Mouse (Mus musculus): ENCODE data around the gene Rap1b. TPM values are rescaled to one million over a fixed set of nuclear protein-coding genes. Genes with fewer than 3 reads are reported as not detected.

Rap1b gene
- polyA plus RNA-seq, 1 experiment from 2014 or later = 169 TPM

DNA sequence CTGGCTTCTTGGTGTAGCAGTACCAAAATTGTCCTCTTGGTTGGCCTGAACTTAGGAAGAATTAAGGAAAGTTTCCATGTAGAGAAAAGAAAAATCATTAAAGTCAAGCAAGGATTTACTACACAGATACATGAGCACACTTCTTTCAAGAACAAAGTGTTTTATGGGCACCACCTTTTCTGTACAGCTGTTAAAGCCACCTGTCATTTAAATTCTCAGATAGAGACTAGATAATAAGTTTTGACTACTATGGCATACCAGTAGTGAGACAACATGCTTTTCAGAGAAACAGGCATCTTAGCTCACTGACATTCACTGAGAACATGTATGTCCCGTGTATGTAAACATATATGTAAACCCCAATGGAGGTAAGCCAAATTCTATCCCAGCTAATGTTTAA lies 55.8 kb downstream of the Rap1b start:
- Histone ChIP-seq H3K9me3 (ENCODE audit: control insufficient read depth, low read length) (no peaks in the 10 kb centered on the region), H3K4me2 (ENCODE audit: low read length) (no peak overlapping the region), H3K27ac (ENCODE audit: low read depth, low read length) (no peak overlapping the region), H3K4me3 (ENCODE audit: low read length) (no peak overlapping the region), H3K27me3 (replicated peaks; ENCODE audit: control insufficient read depth, insufficient read depth, low read length) (no peaks in the 10 kb centered on the region), H3K4me1 (ENCODE audit: control insufficient read depth, insufficient read depth, low read depth, low read length) (peaks cover 14% of the 10 kb centered on the region), H3K9ac (ENCODE audit: low read depth, low read length) (no peak overlapping the region), H3K36me3 (ENCODE audit: control insufficient read depth, insufficient read depth, low read length) (peaks cover 12% of the 10 kb centered on the region)
- 97% methylated on average over 1 of the region's 1 CpGs for WGBS
- ATAC-seq = no peak

DNA sequence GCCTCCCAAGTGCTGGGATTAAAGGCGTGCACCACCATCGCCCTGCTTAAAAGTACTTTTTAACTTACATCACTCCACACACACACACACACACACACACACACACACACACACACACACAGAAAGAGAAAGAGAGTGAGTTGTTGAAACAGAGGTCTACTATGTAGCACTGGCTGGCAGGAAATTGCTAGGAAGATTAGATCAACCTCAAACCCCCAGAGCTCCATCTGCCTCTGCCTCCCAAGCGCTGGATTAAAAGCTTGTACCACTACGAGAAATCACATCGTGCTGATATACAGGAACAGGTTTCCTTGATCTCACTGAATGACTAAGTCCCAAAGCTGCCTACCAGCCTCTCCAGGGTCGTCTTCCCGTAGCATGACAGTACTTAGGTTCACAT lies 61.2 kb downstream of the Rap1b start:
- 95% methylated on average over 7 of the region's 7 CpGs for WGBS
- H3K36me3 ChIP-seq (ENCODE audit: control insufficient read depth, insufficient read depth, low read length) = peaks cover 24% of the 10 kb centered on the region
- ATAC-seq = no peak

DNA sequence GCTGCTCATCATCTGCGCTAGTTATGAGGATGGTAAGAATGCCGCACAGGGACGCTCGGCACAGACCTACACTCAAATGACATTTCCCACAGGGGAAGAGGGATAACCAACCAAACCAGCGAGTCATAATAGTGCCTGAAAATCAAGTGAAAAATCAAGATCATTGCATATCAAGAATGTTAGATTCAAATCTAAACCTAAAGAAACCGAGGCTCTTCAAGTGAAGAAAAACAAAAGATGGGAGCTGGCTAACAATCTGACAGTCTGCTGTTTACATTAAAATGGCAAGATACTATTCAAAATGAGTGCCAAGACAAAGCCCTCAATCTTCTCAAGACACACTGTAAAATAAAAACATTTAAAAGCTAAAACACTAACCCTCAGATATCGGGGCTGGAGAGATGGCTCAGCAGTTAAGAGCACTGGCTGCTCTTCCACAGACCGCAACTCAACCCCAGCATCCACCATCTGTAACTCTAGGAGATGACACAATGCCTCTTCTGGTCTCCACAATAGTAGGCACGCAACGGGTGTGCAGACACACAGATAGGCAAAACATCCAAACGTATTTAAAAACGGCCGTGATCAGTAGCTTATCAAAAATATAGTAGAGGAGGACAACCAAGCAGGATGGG lies 61.9 kb downstream of the Rap1b start:
- no peak overlapping the region for H3K4me3 ChIP-seq (ENCODE audit: low read length)
- ATAC-seq = no peak
- WGBS = 97% methylated on average over 13 of the region's 13 CpGs
- H3K4me2 ChIP-seq (ENCODE audit: low read length) = no peak overlapping the region
- H3K27ac ChIP-seq (ENCODE audit: low read depth, low read length) = no peak overlapping the region
- no peaks in the 10 kb centered on the region for H3K9me3 ChIP-seq (ENCODE audit: control insufficient read depth, low read length)
- no peak overlapping the region for H3K9ac ChIP-seq (ENCODE audit: low read depth, low read length)
- H3K36me3 ChIP-seq (ENCODE audit: control insufficient read depth, insufficient read depth, low read length) = peaks cover 24% of the 10 kb centered on the region
- no peaks in the 10 kb centered on the region for H3K4me1 ChIP-seq (ENCODE audit: control insufficient read depth, insufficient read depth, low read depth, low read length)
- H3K27me3 ChIP-seq (replicated peaks; ENCODE audit: control insufficient read depth, insufficient read depth, low read length) = no peaks in the 10 kb centered on the region

More for the DNA sequence above, 61.2 kb downstream of the Rap1b start:
- H3K4me3 ChIP-seq (ENCODE audit: low read length) = no peak overlapping the region
- no peaks in the 10 kb centered on the region for H3K4me1 ChIP-seq (ENCODE audit: control insufficient read depth, insufficient read depth, low read depth, low read length)
- H3K9ac ChIP-seq (ENCODE audit: low read depth, low read length) = no peak overlapping the region
- H3K27me3 ChIP-seq (replicated peaks; ENCODE audit: control insufficient read depth, insufficient read depth, low read length) = no peaks in the 10 kb centered on the region
- H3K27ac ChIP-seq (ENCODE audit: low read depth, low read length) = no peak overlapping the region
- H3K9me3 ChIP-seq (ENCODE audit: control insufficient read depth, low read length) = no peaks in the 10 kb centered on the region
- H3K4me2 ChIP-seq (ENCODE audit: low read length) = no peak overlapping the region

DNA sequence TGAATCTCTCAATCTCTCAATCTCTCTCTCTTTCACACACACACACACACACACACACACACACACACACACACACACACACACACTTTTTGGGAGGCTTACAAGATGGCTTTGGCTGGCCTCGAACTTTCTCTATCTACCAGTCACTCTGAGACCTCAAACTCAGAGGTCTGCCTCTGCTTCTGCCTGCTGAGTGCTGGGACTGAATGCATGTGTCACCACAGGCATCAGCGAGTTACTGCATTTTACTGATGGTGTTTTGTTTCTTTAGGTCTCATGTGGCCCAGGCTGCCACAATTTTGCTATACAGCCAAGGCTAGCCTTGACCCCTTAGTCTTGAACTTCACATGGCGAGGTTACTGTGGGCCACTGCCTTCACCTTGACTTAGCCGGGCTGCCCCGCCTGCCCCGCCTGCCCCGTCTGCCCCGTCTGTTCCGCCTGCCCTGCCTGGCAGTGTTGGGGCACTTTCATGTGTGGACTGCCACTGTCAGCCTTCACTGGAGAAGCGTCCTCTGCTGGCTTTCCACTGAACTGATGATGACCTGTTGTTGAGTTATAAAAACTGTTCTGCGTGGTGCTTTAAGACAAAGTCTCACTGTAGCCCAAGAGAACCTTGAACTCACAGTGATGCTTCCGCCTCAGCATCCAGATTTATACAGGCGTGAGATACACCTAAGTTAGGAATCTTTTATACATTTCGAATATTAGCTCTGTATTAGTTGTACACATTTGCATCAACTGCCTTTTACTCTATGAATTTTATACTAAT lies 63.2 kb downstream of the Rap1b start:
- Histone ChIP-seq H3K9me3 (ENCODE audit: control insufficient read depth, low read length) (no peaks in the 10 kb centered on the region), H3K27ac (ENCODE audit: low read depth, low read length) (no peak overlapping the region), H3K4me3 (ENCODE audit: low read length) (no peak overlapping the region), H3K36me3 (ENCODE audit: control insufficient read depth, insufficient read depth, low read length) (peaks cover 29% of the 10 kb centered on the region), H3K4me2 (ENCODE audit: low read length) (no peak overlapping the region), H3K27me3 (replicated peaks; ENCODE audit: control insufficient read depth, insufficient read depth, low read length) (no peaks in the 10 kb centered on the region), H3K9ac (ENCODE audit: low read depth, low read length) (no peak overlapping the region), H3K4me1 (ENCODE audit: control insufficient read depth, insufficient read depth, low read depth, low read length) (no peaks in the 10 kb centered on the region)
- 96% methylated on average over 14 of the region's 14 CpGs for WGBS
- ATAC-seq = no peak

DNA sequence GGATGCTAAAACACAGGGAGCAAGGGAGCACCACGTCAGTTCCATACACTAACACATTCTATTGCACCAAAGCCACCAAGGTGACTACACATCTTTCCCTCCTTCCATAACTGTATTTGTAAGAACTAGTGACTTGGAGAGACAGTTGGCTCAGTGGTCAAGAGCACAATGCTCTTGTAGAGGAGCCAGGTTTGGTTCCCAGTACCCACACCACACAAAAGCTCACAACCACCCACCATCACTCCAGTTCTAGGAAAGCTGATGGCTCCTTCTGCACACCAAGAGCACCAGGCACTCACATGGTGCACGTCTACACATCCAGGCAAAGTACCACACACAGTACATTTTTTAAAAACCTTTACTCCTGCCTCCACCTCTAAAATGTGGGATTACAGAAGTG lies 63.8 kb downstream of the Rap1b start:
- no peak overlapping the region for H3K4me2 ChIP-seq (ENCODE audit: low read length)
- H3K4me1 ChIP-seq (ENCODE audit: control insufficient read depth, insufficient read depth, low read depth, low read length) = no peaks in the 10 kb centered on the region
- no peak for ATAC-seq
- H3K9ac ChIP-seq (ENCODE audit: low read depth, low read length) = no peak overlapping the region
- no peak overlapping the region for H3K4me3 ChIP-seq (ENCODE audit: low read length)
- WGBS = 98% methylated on average over 2 of the region's 2 CpGs
- peaks cover 29% of the 10 kb centered on the region for H3K36me3 ChIP-seq (ENCODE audit: control insufficient read depth, insufficient read depth, low read length)
- no peak overlapping the region for H3K27ac ChIP-seq (ENCODE audit: low read depth, low read length)
- no peaks in the 10 kb centered on the region for H3K9me3 ChIP-seq (ENCODE audit: control insufficient read depth, low read length)
- no peaks in the 10 kb centered on the region for H3K27me3 ChIP-seq (replicated peaks; ENCODE audit: control insufficient read depth, insufficient read depth, low read length)

DNA sequence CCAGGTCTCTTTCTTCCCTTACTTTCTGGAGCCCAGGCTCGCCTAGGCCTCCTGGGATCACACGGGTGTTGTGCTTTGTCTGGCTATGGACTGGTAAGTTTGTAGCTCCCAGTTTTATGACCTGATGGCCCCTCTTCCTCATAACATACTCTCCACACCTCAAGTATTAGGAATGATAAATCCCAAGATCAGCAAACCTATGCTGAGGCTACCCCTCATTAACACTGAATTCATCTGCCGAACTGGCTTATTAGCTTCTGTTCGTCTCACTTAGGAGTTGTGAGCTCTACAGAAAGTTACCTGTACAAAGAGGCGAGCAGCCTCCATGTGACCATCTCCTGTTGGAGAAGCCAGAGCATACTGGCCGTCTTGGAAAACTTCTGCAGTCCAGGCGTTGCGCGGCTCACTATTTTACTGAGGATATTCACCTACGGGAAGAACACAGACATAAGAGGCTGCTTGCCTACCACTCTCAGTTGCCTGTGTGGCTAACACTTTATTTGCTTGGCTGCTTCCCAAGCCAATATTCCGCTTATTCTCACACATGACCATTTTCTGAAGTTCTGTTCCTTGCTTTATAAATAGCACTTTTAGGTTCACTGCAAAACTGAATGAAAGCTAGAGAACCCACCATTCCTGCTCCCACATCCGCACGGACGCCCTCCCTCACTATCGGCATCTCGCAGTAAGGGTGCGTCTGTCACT lies 64.7 kb downstream of the Rap1b start:
- H3K27me3 ChIP-seq (replicated peaks; ENCODE audit: control insufficient read depth, insufficient read depth, low read length) = no peaks in the 10 kb centered on the region
- no peak overlapping the region for H3K4me3 ChIP-seq (ENCODE audit: low read length)
- WGBS = 96% methylated on average over 17 of the region's 17 CpGs
- H3K9ac ChIP-seq (ENCODE audit: low read depth, low read length) = no peak overlapping the region
- peaks cover 23% of the 10 kb centered on the region for H3K36me3 ChIP-seq (ENCODE audit: control insufficient read depth, insufficient read depth, low read length)
- ATAC-seq = no peak
- no peaks in the 10 kb centered on the region for H3K9me3 ChIP-seq (ENCODE audit: control insufficient read depth, low read length)
- no peak overlapping the region for H3K27ac ChIP-seq (ENCODE audit: low read depth, low read length)
- H3K4me1 ChIP-seq (ENCODE audit: control insufficient read depth, insufficient read depth, low read depth, low read length) = no peaks in the 10 kb centered on the region
- H3K4me2 ChIP-seq (ENCODE audit: low read length) = no peak overlapping the region

DNA sequence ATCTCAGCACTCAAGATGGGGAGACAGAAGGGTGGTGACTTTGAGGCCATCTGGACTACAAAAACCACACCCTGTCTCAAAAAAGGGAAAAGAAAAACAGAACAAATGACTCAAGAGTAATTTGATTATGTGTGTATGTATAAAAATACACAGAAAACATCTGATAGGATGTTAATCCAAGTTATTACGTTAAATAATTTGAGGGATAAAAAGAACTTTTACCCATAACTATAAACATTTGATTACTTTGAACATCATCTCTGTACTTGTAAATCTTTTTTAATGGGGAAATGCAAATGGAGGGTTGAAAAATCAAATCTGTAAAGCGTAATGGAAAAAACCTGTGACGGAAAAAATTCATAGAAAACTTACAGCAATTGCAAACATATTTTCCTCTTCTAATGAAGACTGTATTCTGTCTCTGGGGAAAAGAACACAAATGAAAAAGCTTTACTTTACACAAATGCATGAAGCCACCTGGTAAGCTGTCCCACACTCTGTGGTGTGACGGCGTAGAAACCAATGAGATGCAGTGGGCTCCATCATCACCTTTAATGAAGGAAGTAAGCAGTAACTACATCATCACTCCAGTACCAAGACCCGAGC lies 65.4 kb downstream of the Rap1b start:
- 92% methylated on average over 6 of the region's 6 CpGs for WGBS
- peaks cover 22% of the 10 kb centered on the region for H3K36me3 ChIP-seq (ENCODE audit: control insufficient read depth, insufficient read depth, low read length)
- no peak for ATAC-seq

DNA sequence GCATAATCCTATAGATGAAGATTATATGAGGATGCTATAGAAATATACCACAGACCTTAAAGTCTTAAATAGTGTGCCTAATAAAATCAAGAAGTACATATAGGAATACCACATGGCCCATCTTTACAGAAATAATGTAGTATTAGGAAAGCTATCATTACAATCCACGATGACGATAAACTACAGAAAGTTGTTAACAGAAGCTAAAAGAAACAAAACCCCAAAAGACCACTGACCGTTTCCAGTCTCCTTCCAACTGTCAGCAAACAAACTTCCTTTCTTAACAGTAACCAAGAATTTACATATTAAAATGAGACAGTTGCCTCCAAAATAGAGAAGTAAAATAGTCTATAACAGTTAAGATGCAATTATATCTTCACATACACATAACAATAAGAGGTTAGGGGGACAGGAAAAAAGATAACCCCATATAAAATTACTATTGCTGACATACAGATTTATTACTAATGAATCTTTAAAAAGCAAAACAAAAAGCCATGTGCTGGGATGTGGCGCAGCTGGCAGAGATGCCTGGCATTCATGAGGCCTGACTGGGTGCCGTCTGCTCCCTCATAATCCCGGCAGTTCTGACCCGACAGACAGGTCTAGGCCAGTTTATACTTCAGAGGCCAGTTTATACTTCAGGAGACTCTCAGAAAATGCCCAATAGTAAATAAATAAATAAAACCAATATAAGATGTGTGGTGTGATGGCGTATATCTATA lies 66.1 kb downstream of the Rap1b start:
- ATAC-seq = no peak
- no peaks in the 10 kb centered on the region for H3K9me3 ChIP-seq (ENCODE audit: control insufficient read depth, low read length)
- H3K4me2 ChIP-seq (ENCODE audit: low read length) = no peak overlapping the region
- 88% methylated on average over 8 of the region's 8 CpGs for WGBS
- no peak overlapping the region for H3K27ac ChIP-seq (ENCODE audit: low read depth, low read length)
- H3K4me3 ChIP-seq (ENCODE audit: low read length) = no peak overlapping the region
- H3K36me3 ChIP-seq (ENCODE audit: control insufficient read depth, insufficient read depth, low read length) = peaks cover 22% of the 10 kb centered on the region
- H3K4me1 ChIP-seq (ENCODE audit: control insufficient read depth, insufficient read depth, low read depth, low read length) = no peaks in the 10 kb centered on the region
- no peak overlapping the region for H3K9ac ChIP-seq (ENCODE audit: low read depth, low read length)
- no peaks in the 10 kb centered on the region for H3K27me3 ChIP-seq (replicated peaks; ENCODE audit: control insufficient read depth, insufficient read depth, low read length)

More for the DNA sequence above, 65.4 kb downstream of the Rap1b start:
- no peak overlapping the region for H3K4me2 ChIP-seq (ENCODE audit: low read length)
- H3K4me1 ChIP-seq (ENCODE audit: control insufficient read depth, insufficient read depth, low read depth, low read length) = no peaks in the 10 kb centered on the region
- H3K27me3 ChIP-seq (replicated peaks; ENCODE audit: control insufficient read depth, insufficient read depth, low read length) = no peaks in the 10 kb centered on the region
- H3K27ac ChIP-seq (ENCODE audit: low read depth, low read length) = no peak overlapping the region
- no peak overlapping the region for H3K9ac ChIP-seq (ENCODE audit: low read depth, low read length)
- H3K4me3 ChIP-seq (ENCODE audit: low read length) = no peak overlapping the region
- no peaks in the 10 kb centered on the region for H3K9me3 ChIP-seq (ENCODE audit: control insufficient read depth, low read length)
